Mouse (Mus musculus) heart, postnatal 10 days (tissue): ENCODE data around the gene Gm5168. TPM values are rescaled to one million over a fixed set of nuclear protein-coding genes. Genes with fewer than 3 reads are reported as not detected.
"Not testable (repeated sequence)": the region's sequence is repeated elsewhere in the genome, so short reads cannot be mapped to it uniquely, and the experiment has no call there.

Experiments used
- DNase-seq, 2 experiments: peaks; one replicate each; pipeline ENCODE4 v3.0.0; 2021
- intact Hi-C: fragments of 180-260 bp; cut with DNase I; formaldehyde crosslinking; loops from one replicate; pipeline ENCODE4 v1.15.1; 2025
- total RNA-seq, 2 experiments: library from RNA; stranded (reverse); gene quantifications; 2 replicates each; pipeline ENCODE4 v1.2.3; 2021

Gm5168 gene
- not detected for total RNA-seq

DNA sequence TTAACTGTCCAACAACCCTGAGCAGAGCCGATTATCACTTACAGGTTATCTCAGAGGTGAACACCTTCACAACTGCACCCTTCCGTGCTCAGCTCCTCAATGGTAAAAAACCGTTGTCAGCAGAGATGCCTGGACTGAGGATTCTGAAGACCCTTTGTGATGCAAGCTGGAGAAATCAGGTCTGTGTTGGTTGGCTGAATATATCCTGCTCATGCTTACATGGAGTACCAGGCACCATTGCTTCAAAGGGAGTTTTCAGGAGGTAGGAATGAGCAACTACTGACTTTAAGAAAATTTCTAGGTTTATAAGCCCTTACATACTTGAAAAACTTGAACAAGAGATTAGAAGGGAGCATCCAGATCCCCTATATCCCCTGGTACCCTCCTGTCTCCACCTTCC is at the start of gene Gm5168:
Gene Gm5168 (minus strand): TSS at position 101 of the 400 bp plus-strand sequence.
- DNase-seq, intact Hi-C loops: not testable (repeated sequence)

Other genes starting within 250 kb of the Gm5168 start
- not detected for gene Gm2012, start 180.3 kb upstream of the Gm5168 start, total RNA-seq